Mouse (Mus musculus): ENCODE data around the gene Bclaf1. TPM values are rescaled to one million over a fixed set of nuclear protein-coding genes. Genes with fewer than 3 reads are reported as not detected.

Gene Bclaf1
- polyA plus RNA-seq, 1 experiment = 13.5 TPM

DNA sequence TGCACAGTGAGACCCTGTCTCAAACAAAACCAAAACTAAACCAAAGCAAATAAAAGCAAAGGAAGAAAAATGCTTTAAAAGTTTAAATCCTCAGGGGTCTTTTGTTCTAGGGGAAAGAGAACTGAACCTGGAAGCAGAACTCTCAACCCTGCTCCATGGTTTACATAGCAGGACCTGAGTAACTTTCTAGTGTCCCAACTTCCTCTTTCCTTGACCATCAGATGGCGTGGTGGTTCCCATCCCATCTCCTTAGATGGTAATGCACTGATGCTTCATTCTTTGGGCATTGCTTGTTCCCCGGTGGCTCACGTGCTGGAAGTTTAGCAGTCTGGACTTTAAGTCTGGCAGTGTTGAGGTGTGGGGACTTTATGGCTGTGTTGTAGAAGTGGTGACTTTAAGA, 69.1 kb downstream of the Bclaf1 start:
- Histone ChIP-seq H3K27ac (ENCODE audit: insufficient read depth, low read depth, low read length) (no peak overlapping the region), H3K4me1 (ENCODE audit: control insufficient read depth, insufficient read depth, low read length) (no peaks in the 10 kb centered on the region), H3K36me3 (ENCODE audit: control insufficient read depth, insufficient read depth, low read length) (no peaks in the 10 kb centered on the region), H3K27me3 (replicated peaks; ENCODE audit: control insufficient read depth, insufficient read depth, low read length) (no peaks in the 10 kb centered on the region; the same call in 1 of the 2 replicates), H3K4me3 (ENCODE audit: insufficient read depth, low read depth, low read length) (no peak overlapping the region)
- no peak for DNase-seq
- TF ChIP-seq CTCF (conservative IDR thresholded peaks at IDR 0.05; ENCODE audit: insufficient read depth, insufficient read length, low read depth, low read length) (no peak), POLR2A (IDR thresholded peaks at IDR 0.05; ENCODE audit: low read depth, low read length) (no peak)
- 79% methylated on average over 3 of the region's 3 CpGs for WGBS

DNA sequence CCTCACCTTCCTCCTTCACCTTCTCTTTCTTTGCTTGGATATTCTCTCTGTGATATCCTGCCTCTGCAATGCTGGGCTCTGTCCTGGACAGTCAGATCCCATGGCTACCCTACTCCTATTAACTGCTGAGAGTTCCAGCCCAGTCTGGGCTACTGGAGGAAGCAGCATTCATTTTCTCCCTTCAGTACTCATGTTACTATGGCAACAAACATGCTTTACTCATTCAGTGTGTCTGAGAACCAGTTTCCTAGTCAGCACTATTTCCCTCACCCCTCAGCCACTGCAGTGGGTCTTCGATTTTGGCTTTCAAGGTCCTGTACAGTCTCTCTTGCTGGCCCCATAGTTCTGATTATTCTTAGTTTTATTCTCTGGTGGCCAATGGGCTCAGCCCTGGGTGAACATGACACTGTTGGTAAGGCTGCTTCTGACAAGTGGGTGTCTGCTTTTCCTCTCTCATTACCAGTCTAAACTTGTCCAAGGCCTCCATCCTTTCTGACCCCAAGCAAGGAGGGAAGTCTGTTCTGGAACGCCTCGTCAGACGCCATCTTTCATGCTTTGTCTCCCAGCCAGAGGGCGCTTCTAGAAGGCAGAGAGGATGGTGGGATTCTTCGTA, 70.6 kb downstream of the Bclaf1 start:
- no peak for DNase-seq
- Histone ChIP-seq H3K36me3 (ENCODE audit: control insufficient read depth, insufficient read depth, low read length) (no peaks in the 10 kb centered on the region), H3K4me1 (ENCODE audit: control insufficient read depth, insufficient read depth, low read length) (no peaks in the 10 kb centered on the region), H3K4me3 (ENCODE audit: insufficient read depth, low read depth, low read length) (no peak overlapping the region), H3K27me3 (replicated peaks; ENCODE audit: control insufficient read depth, insufficient read depth, low read length) (no peaks in the 10 kb centered on the region; the same call in 1 of the 2 replicates), H3K27ac (ENCODE audit: insufficient read depth, low read depth, low read length) (no peak overlapping the region)
- no peak for TF ChIP-seq POLR2A (IDR thresholded peaks at IDR 0.05; ENCODE audit: low read depth, low read length)
- no peak for TF ChIP-seq CTCF (conservative IDR thresholded peaks at IDR 0.05; ENCODE audit: insufficient read depth, insufficient read length, low read depth, low read length)
- 80% methylated on average over 6 of the region's 6 CpGs for WGBS

DNA sequence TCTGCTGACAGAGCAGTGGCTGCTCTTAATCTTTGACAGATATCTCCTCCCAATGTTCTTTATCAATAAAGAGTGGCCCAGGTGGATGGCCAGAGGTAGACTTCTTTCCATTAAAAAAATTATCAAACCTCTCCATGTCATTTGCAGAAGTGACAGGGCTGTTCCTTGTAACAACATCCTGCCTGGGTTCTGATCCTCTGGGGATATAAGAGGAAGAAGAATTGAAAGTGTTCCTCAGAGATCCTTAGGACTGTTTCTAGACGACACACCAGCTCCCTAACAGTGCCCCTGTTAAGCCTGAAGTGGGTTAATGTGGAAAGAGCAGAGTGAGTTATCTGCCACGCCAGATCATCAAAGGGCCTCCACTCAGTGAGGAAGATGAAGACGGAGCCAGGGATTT, 78.3 kb downstream of the Bclaf1 start:
- H3K27me3 ChIP-seq (replicated peaks; ENCODE audit: control insufficient read depth, insufficient read depth, low read length) = no peaks in the 10 kb centered on the region
- no peaks in the 10 kb centered on the region for H3K36me3 ChIP-seq (ENCODE audit: control insufficient read depth, insufficient read depth, low read length)
- no peak overlapping the region for H3K4me3 ChIP-seq (ENCODE audit: insufficient read depth, low read depth, low read length)
- TF ChIP-seq POLR2A (IDR thresholded peaks at IDR 0.05; ENCODE audit: low read depth, low read length) (no peak), CTCF (conservative IDR thresholded peaks at IDR 0.05; ENCODE audit: insufficient read depth, insufficient read length, low read depth, low read length) (no peak)
- WGBS = 77% methylated on average over 3 of the region's 3 CpGs
- no peaks in the 10 kb centered on the region for H3K4me1 ChIP-seq (ENCODE audit: control insufficient read depth, insufficient read depth, low read length)
- DNase-seq = no peak
- no peak overlapping the region for H3K27ac ChIP-seq (ENCODE audit: insufficient read depth, low read depth, low read length)

Other genes with a start within 250 kb of the Bclaf1 start
- gene Map7, start 164.0 kb upstream of the Bclaf1 start, polyA plus RNA-seq (2012; rRNA removed) = 30.0 and 31.6 TPM in 2 replicates
- 0.11 and 0.20 TPM in 2 replicates for gene Mtfr2, start 35.3 kb downstream of the Bclaf1 start, polyA plus RNA-seq (2012; rRNA removed)